Mouse (Mus musculus) left cerebral cortex, postnatal 36 days (tissue): ENCODE measurements at regions not wholly inside any gene's neighbourhood (a gene's known extent, or its start where the extent isn't known, plus 50 kb on each side); places are given as distances from the start of the nearest gene placed in this dataset.

Experiments
- DNase-seq, 2 experiments: peaks; one replicate each; pipeline ENCODE4 v3.0.0; 2021 to 2022; ENCODE audit warnings: low spot score in 2 of 2, mixed read lengths in 1 of 2
- intact Hi-C: fragments of 180-260 bp; cut with DNase I; formaldehyde crosslinking; loops from one replicate; pipeline ENCODE4 v1.15.1; 2025

DNA sequence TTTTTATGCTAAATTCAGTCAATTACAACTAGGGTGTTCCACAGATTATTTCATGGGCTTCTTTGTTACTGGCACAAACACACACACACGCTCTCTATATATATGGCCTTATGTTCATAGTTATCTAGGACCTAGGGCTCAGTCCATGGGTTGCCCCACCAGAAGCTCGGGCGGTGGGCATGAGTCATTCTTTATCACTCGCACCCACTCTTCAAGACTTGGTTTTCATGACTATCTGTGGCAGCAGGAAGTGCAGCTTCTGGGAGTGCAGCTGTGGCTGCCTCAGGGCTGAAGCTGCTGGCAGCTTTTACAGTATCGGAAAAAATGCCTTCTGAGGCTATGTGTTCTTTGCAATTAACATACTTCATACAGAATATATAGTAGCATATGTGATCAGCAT lies 198.7 kb downstream of the Ipo11 start:
- intact Hi-C loops, result no loop called here
- no peak for DNase-seq

GRCm38 (mm10) chr13:106734323-106734722 lies 202.4 kb downstream of the Ipo11 start:
- no peak for DNase-seq
- intact Hi-C loops, result no loop called here

GRCm38 (mm10) chr13:106732906-106733305 lies 203.9 kb downstream of the Ipo11 start:
- no peak for DNase-seq
- intact Hi-C loops, result no loop called here

DNA sequence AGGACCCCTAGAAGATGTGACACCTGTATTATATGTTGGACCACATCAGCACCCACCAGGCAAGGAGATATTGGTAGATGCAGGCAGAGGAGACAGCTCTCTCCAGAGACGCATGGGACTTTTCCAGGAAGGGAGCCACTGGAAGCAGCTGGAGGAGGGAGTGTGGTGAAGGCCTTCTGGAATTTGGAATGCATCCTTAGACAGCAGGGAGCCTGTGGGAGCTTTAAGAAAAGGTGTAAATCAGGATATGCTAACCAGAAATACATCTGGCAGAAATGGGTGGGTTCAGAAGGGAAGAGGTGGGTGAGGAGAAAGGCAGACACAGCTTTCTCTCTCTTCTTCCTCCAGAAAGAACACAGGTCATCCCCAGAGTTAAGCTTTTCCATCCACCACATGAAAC lies 213.4 kb downstream of the Ipo11 start:
- intact Hi-C loops, result no loop called here
- DNase-seq, result peak; percentile 27 to 40

DNA sequence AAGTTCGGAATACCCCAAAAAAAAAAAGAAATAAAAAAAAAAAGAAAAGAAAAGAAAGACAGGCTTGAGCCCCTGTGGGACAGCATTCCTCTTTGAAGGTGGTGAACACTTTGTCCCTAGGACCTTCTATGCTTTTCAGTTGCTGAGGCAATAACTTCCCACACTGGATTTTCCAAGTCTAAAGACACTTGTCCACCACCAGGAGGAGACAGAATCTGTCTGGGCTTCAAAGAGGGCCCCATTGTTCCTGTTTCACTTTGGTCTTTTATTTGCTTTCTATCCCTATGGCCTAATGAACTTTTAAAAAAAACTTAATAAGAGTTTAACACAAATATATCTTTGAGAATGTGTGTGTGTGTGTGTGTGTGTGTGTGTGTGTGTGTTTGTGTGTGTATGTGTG lies 215.6 kb downstream of the Ipo11 start:
- no peak for DNase-seq
- intact Hi-C loops, result no loop called here

DNA sequence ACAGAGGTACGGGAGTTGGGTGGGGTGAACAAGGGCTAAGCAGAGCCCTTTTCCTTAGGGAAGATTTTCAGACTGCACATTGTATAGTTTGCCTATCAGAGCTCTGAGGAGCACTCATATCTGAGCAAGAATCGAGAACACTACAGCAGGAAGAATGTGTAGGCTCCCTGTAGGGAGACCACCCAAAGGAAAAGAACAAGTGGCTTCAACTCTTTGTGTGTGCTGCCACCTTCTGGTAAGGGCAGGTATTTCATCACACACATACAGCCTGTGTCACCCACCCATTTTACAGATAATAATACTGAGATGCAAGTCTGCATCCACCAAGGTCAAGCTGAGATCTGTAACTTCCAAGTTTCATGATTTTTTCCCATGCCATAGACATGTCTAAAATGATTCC lies 221.0 kb downstream of the Ipo11 start:
- intact Hi-C loops, result loop anchor here (2.0 kb wide), 1 partner anchor 1273 kb away; the partner anchor contains the start of gene Htr1a
- DNase-seq, result no peak

DNA sequence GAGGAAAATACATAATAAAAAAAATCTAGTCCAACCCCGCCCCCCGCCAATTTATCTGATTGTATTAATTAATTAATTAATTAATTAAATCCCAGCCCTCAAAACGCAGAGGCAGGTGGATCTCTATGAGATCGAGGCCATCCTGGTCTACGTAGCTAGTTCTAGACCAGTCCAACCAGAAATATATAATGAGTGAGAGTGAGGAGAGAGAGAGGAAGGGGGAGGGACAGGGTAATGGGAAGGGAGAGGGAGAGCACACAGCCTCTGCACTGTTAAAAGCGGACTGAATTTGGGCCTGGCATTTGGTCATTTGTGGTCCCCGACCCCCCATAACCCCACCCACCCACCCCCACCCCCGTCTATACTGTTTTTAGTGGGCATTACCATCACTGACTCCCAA lies 221.5 kb downstream of the Ipo11 start:
- intact Hi-C loops, result no loop called here
- no peak for DNase-seq

- no peak for DNase-seq
- intact Hi-C loops, result no loop called here
Measured at GRCm38 (mm10) chr13:106710580-106710979, 226.2 kb downstream of the Ipo11 start.

- no peak for DNase-seq
- intact Hi-C loops, result no loop called here
Measured at GRCm38 (mm10) chr13:106700376-106700775, 236.4 kb downstream of the Ipo11 start.

DNA sequence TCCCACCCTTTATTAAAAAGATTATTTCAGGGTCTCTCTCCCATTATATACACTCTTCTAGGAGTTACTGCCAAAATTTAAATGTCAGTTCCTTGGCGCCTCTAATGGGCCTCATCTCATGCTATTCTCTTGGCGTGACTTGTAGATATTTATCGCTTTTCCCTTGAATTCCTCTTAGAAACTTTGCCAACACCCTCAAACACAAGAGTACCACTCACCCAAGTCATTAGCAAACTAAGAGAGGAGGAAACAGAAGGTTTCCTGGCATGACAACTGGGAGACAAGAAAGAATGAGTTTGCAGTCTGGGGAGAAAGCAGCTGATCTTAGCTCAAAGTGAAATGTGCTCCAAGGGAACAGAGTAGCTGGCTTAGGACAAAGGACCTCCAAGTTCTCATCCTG lies 236.8 kb downstream of the Ipo11 start:
- no peak for DNase-seq
- intact Hi-C loops, result no loop called here

GRCm38 (mm10) chr13:106691787-106692571 lies 244.8 kb downstream of the Ipo11 start:
- intact Hi-C loops, result no loop called here

GRCm38 (mm10) chr13:106690125-106690524 lies 246.6 kb downstream of the Ipo11 start:
- intact Hi-C loops, result no loop called here
- DNase-seq, result no peak

More at GRCm38 (mm10) chr13:106691787-106692571, 244.8 kb downstream of the Ipo11 start:
- DNase-seq, result no peak

DNA sequence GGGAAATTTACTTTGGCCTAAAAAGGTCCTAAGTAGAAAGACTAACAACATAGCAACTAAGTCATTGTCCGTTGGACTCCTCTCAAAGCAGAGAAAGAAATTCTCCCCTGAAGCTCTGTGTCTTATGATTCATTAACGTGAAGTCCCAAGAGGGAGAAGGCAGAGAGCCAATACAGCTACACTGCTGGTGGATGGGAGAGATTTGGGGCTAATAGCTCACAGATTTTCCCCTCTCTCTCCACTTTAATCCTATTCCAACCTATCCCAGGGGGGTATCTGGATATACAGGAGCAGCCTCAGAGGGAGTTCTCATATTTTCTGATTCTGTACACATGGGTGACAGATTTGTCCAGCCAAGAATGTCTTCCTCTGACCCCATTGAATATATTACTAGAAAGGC lies 247.1 kb downstream of the Ipo11 start:
- DNase-seq, result no peak

GRCm38 (mm10) chr13:106689051-106689450 lies 247.7 kb downstream of the Ipo11 start:
- peak in 1 of 2 experiments; percentile 35 for DNase-seq
- intact Hi-C loops, result no loop called here

More for the DNA sequence above, 247.1 kb downstream of the Ipo11 start:
- intact Hi-C loops, result no loop called here

- intact Hi-C loops, result no loop called here
- DNase-seq, result no peak
Measured at GRCm38 (mm10) chr13:106669665-106670064, 267.1 kb downstream of the Ipo11 start.

- no peak for DNase-seq
- intact Hi-C loops, result no loop called here
Measured at GRCm38 (mm10) chr13:106662195-106662594, 274.6 kb downstream of the Ipo11 start.

DNA sequence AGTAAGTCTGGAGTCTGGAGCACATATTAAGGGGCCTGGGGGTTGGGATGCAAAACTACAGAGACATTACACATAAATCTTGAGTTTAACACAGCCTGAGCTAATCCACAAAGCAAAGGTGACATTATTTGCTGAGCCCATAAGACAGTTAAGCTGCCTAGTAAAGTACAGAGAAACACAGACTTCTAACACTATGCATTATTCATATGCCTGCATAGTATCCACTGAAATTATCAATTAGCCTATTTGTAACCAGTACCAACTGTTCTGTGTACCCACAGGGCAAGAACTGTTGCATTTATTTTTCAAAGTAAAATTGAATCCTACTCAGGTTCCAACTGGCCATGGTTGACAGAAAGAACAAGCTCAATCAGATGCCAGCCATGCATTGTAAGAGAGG lies 287.4 kb downstream of the Ipo11 start:
- intact Hi-C loops, result no loop called here
- no peak for DNase-seq

DNA sequence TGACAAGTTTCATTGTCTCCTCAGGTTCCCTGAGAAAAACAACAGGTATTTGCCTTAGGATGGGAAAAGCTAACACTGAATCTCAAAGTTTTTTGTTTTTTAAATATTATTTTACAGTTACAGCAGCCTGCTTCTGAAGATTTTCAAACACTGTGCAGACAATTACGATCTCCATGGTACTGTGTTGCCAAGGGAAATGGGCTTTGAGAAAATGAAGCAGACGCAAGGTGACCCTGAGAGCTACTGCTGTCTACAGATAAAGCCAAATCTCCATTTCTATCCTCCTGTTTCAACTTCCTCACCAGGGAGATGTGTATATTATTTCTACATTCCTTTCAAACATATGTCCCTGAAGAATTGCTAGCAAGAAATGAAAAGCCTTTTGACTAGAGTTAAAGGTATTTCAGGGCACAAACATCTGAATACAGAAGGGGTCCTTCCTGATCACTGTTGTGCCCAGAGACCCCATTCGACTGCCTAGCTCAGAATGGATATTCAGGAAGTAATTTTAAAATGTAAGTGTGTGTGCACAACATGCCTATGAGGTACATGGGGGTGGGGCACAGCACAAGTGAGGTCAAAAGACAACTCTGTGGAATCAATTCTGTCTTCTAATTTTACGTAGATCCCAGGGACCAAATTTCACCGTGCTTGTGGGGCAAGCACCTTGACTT lies 293.3 kb downstream of the Ipo11 start:
- intact Hi-C loops, result no loop called here
- DNase-seq, result no peak

DNA sequence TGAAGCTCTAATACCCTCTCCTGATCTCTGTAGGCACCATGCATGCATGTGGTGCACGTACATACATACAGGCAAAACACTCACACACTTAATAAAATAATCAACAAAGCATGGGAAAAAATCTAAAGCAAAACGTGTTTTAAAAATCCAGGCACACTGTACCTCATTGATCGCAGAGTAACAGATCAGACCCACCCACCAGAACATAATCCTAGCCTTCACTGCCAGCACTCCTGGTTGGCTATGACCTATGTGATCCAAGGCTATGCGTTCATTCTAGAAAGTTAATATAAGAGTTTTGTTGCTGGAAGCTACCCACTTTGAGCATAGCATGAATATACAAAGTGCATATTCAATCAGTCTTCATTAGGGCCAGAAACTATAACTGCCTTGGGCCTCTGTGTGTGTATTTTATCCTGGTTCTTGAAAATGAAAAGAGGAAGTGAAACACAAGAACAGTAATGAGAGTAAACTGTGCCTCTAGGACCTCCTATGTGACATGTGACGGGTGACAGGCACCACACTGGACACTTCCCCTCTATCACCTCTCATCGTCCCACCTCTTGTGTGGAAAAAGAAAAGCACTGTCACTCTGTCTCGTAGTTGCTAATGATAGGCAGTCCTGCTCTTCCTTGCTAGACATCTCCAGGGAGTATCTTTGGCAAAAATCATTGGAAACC lies 297.9 kb downstream of the Ipo11 start:
- DNase-seq, result no peak

DNA sequence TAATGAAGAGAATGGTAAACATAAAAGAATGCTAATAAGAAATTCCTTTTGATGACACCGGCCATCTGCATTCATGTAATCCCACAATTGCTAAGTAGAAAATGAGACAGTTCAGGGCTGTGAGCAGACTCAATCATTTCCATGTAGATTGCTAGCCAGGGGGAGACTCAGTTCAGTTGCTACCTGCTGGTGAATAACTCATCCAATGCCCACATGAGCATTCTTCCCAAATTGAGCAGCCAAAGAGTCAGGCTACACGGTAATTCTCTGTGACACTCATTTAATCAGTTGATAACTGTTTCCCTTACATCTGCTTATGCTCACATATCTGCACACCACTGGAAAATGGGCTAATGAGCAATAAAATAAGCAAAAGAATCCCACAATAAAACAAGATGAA lies 345.0 kb downstream of the Ipo11 start:
- intact Hi-C loops, result loop anchor here (5.0 kb wide), 1 partner anchor 61 kb away; no protein-coding TSS in a partner anchor
- no peak for DNase-seq

More for the DNA sequence above, 297.9 kb downstream of the Ipo11 start:
- intact Hi-C loops, result no loop called here
